Mouse (Mus musculus) liver, embryonic 15.5 days (tissue): ENCODE data around the gene Aqp9. TPM values are rescaled to one million over a fixed set of nuclear protein-coding genes. Genes with fewer than 3 reads are reported as not detected.

Experiments used
- ATAC-seq: fragments of 200-750 bp; cut with Nextera tagmentation; 2 replicates; pipeline ENCODE4 v1.8.0; 2017; ENCODE audit warnings: moderate number of reproducible peaks, mild to moderate bottlenecking, moderate library complexity; ENCODE audit not compliant: insufficient read depth
- H3K27ac ChIP-seq: fragments of 300-500 bp; sonication (generic); replicated peaks from 2 replicates; pipeline ENCODE4 v1.5.1; 2015; ENCODE audit warnings: mild to moderate bottlenecking, inconsistent platforms
- H3K27me3 ChIP-seq: fragments of 300-500 bp; sonication (generic); 2 replicates; pipeline ENCODE4 v1.6.1; 2015; ENCODE audit warnings: mild to moderate bottlenecking, inconsistent platforms
- H3K36me3 ChIP-seq: fragments of 300-500 bp; sonication (generic); replicated peaks from 2 replicates; pipeline ENCODE4 v1.6.1; 2015; ENCODE audit warnings: moderate library complexity, mild to moderate bottlenecking, inconsistent platforms
- H3K4me1 ChIP-seq: fragments of 300-500 bp; sonication (generic); replicated peaks from 2 replicates; pipeline ENCODE4 v1.6.1; 2015; ENCODE audit warnings: inconsistent platforms
- H3K4me2 ChIP-seq: fragments of 300-500 bp; sonication (generic); 2 replicates; pipeline ENCODE4 v1.6.1; 2015; ENCODE audit warnings: moderate library complexity, mild to moderate bottlenecking, inconsistent platforms
- H3K4me3 ChIP-seq: fragments of 300-500 bp; sonication (generic); replicated peaks from 2 replicates; pipeline ENCODE4 v1.5.1; 2015; ENCODE audit warnings: mild to moderate bottlenecking, inconsistent platforms
- H3K9ac ChIP-seq: fragments of 300-500 bp; sonication (generic); 2 replicates; pipeline ENCODE4 v1.6.1; 2015; ENCODE audit warnings: moderate library complexity, mild to moderate bottlenecking, inconsistent platforms
- H3K9me3 ChIP-seq: fragments of 300-500 bp; sonication (generic); replicated peaks from 2 replicates; pipeline ENCODE4 v1.6.1; 2016; ENCODE audit warnings: inconsistent platforms
- WGBS: fragments of 180-500 bp; shearing (Covaris S2); methylation state at CpG from one replicate; pipeline ENCODE4 v1.1.7; 2015; ENCODE audit warnings: mixed read lengths; ENCODE audit not compliant: insufficient replicate concordance; 5-methylcytosine and 5-hydroxymethylcytosine counted together
- polyA plus RNA-seq: library from polyadenylated mRNA; unstranded; fragments of >200 nt; fragmentation: Nextera tagmentation; extraction: Ambion mirVana; gene quantifications from 2 replicates; pipeline ENCODE4 v1.2.1, GENCODE M21; 2015

Aqp9 gene
- polyA plus RNA-seq, 1 experiment from 2014 or later, result 7.7 TPM

- ATAC-seq, result no peak
- Histone ChIP-seq H3K4me1 (no peaks in the 10 kb centered on the region), H3K4me3 (no peak overlapping the region), H3K27ac (no peak overlapping the region), H3K4me2 (no peak overlapping the region), H3K27me3 (no peaks in the 10 kb centered on the region; the same call in 1 of the 2 replicates), H3K9ac (no peak overlapping the region), H3K9me3 (no peaks in the 10 kb centered on the region), H3K36me3 (no peaks in the 10 kb centered on the region)
- WGBS, result 63% methylated on average over 12 of the region's 12 CpGs
Observed at GRCm38 (mm10) chr9:71076201-71076648, 92.3 kb downstream of the Aqp9 start.

- H3K36me3 ChIP-seq, result no peaks in the 10 kb centered on the region
- WGBS, result 50% methylated on average over 4 of the region's 4 CpGs
- H3K9me3 ChIP-seq, result no peaks in the 10 kb centered on the region
- H3K4me2 ChIP-seq, result no peak overlapping the region
- H3K4me1 ChIP-seq, result no peaks in the 10 kb centered on the region
- no peak overlapping the region for H3K9ac ChIP-seq
- H3K27me3 ChIP-seq, result no peaks in the 10 kb centered on the region; the same call in 1 of the 2 replicates
- ATAC-seq, result no peak
- no peak overlapping the region for H3K27ac ChIP-seq
- H3K4me3 ChIP-seq, result no peak overlapping the region
Observed at GRCm38 (mm10) chr9:71073831-71074230, 94.7 kb downstream of the Aqp9 start.

- no peak for ATAC-seq
- no peak overlapping the region for H3K9ac ChIP-seq
- no peak overlapping the region for H3K4me2 ChIP-seq
- no peaks in the 10 kb centered on the region; the same call in 1 of the 2 replicates for H3K27me3 ChIP-seq
- no peaks in the 10 kb centered on the region for H3K9me3 ChIP-seq
- WGBS, result 10% methylated on average over 4 of the region's 4 CpGs
- no peaks in the 10 kb centered on the region for H3K36me3 ChIP-seq
- H3K4me1 ChIP-seq, result no peaks in the 10 kb centered on the region
- no peak overlapping the region for H3K4me3 ChIP-seq
- no peak overlapping the region for H3K27ac ChIP-seq
Observed at GRCm38 (mm10) chr9:71073076-71073475, 95.4 kb downstream of the Aqp9 start.

GRCm38 (mm10) chr9:71072502-71072901 lies 96.0 kb downstream of the Aqp9 start:
- H3K9me3 ChIP-seq, result no peaks in the 10 kb centered on the region
- H3K4me1 ChIP-seq, result no peaks in the 10 kb centered on the region
- whole genome bisulfite sequencing, result 44% methylated on average over 7 of the region's 7 CpGs
- H3K9ac ChIP-seq, result no peak overlapping the region
- H3K4me2 ChIP-seq, result no peak overlapping the region
- H3K36me3 ChIP-seq, result no peaks in the 10 kb centered on the region
- no peak overlapping the region for H3K4me3 ChIP-seq
- ATAC-seq, result no peak
- H3K27me3 ChIP-seq, result no peaks in the 10 kb centered on the region; the same call in 1 of the 2 replicates
- no peak overlapping the region for H3K27ac ChIP-seq

- 60% methylated on average over 7 of the region's 7 CpGs for WGBS
- Histone ChIP-seq H3K4me3 (no peak overlapping the region), H3K4me2 (no peak overlapping the region), H3K27me3 (no peaks in the 10 kb centered on the region; the same call in 1 of the 2 replicates), H3K4me1 (no peaks in the 10 kb centered on the region), H3K27ac (no peak overlapping the region), H3K9ac (no peak overlapping the region), H3K36me3 (no peaks in the 10 kb centered on the region), H3K9me3 (no peaks in the 10 kb centered on the region)
- ATAC-seq, result no peak
Observed at GRCm38 (mm10) chr9:71071581-71072330, 96.7 kb downstream of the Aqp9 start.

GRCm38 (mm10) chr9:71070628-71071027 lies 97.9 kb downstream of the Aqp9 start:
- Histone ChIP-seq H3K4me1 (no peaks in the 10 kb centered on the region), H3K4me2 (no peak overlapping the region), H3K9me3 (no peaks in the 10 kb centered on the region), H3K4me3 (no peak overlapping the region), H3K27ac (no peak overlapping the region), H3K36me3 (no peaks in the 10 kb centered on the region), H3K27me3 (no peaks in the 10 kb centered on the region; the same call in 1 of the 2 replicates), H3K9ac (no peak overlapping the region)
- 73% methylated on average over 2 of the region's 2 CpGs for WGBS
- ATAC-seq, result no peak

- Histone ChIP-seq H3K4me1 (no peaks in the 10 kb centered on the region), H3K9ac (no peak overlapping the region), H3K4me3 (no peak overlapping the region), H3K36me3 (no peaks in the 10 kb centered on the region), H3K4me2 (no peak overlapping the region), H3K9me3 (no peaks in the 10 kb centered on the region), H3K27ac (no peak overlapping the region), H3K27me3 (no peaks in the 10 kb centered on the region; the same call in 1 of the 2 replicates)
- ATAC-seq, result no peak
- 54% methylated on average over 6 of the region's 6 CpGs for WGBS
Observed at GRCm38 (mm10) chr9:71068866-71069390, 99.6 kb downstream of the Aqp9 start.

GRCm38 (mm10) chr9:71067156-71067555 lies 101.3 kb downstream of the Aqp9 start:
- no peak overlapping the region for H3K27ac ChIP-seq
- H3K4me1 ChIP-seq, result no peaks in the 10 kb centered on the region
- ATAC-seq, result no peak
- 56% methylated on average over 5 of the region's 5 CpGs for WGBS
- H3K9ac ChIP-seq, result no peak overlapping the region
- no peak overlapping the region for H3K4me3 ChIP-seq
- H3K4me2 ChIP-seq, result no peak overlapping the region
- H3K9me3 ChIP-seq, result no peaks in the 10 kb centered on the region
- no peaks in the 10 kb centered on the region; the same call in 1 of the 2 replicates for H3K27me3 ChIP-seq
- no peaks in the 10 kb centered on the region for H3K36me3 ChIP-seq

- no peak overlapping the region for H3K9ac ChIP-seq
- ATAC-seq, result no peak
- no peaks in the 10 kb centered on the region for H3K36me3 ChIP-seq
- H3K4me3 ChIP-seq, result no peak overlapping the region
- H3K9me3 ChIP-seq, result no peaks in the 10 kb centered on the region
- H3K4me1 ChIP-seq, result no peaks in the 10 kb centered on the region
- H3K4me2 ChIP-seq, result no peak overlapping the region
- WGBS, result 67% methylated on average over 7 of the region's 7 CpGs
- H3K27me3 ChIP-seq, result no peaks in the 10 kb centered on the region; the same call in 1 of the 2 replicates
- H3K27ac ChIP-seq, result no peak overlapping the region
Observed at GRCm38 (mm10) chr9:71066491-71066890, 102.0 kb downstream of the Aqp9 start.

GRCm38 (mm10) chr9:71065343-71065875 lies 103.1 kb downstream of the Aqp9 start:
- Histone ChIP-seq H3K27me3 (no peaks in the 10 kb centered on the region), H3K4me2 (no peak overlapping the region), H3K4me1 (no peaks in the 10 kb centered on the region), H3K9me3 (no peaks in the 10 kb centered on the region), H3K27ac (no peak overlapping the region), H3K4me3 (no peak overlapping the region), H3K9ac (no peak overlapping the region), H3K36me3 (no peaks in the 10 kb centered on the region)
- 60% methylated on average over 6 of the region's 6 CpGs for WGBS
- no peak for ATAC-seq

GRCm38 (mm10) chr9:71064291-71064840 lies 104.1 kb downstream of the Aqp9 start:
- Histone ChIP-seq H3K27me3 (no peaks in the 10 kb centered on the region), H3K4me1 (no peaks in the 10 kb centered on the region), H3K36me3 (no peaks in the 10 kb centered on the region), H3K9me3 (no peaks in the 10 kb centered on the region), H3K4me3 (no peak overlapping the region), H3K4me2 (no peak overlapping the region), H3K27ac (no peak overlapping the region), H3K9ac (no peak overlapping the region)
- WGBS, result 76% methylated on average over 8 of the region's 8 CpGs
- ATAC-seq, result no peak
